ENCODE assay signal across 8 mouse cellular contexts in the genomic region with DNA sequence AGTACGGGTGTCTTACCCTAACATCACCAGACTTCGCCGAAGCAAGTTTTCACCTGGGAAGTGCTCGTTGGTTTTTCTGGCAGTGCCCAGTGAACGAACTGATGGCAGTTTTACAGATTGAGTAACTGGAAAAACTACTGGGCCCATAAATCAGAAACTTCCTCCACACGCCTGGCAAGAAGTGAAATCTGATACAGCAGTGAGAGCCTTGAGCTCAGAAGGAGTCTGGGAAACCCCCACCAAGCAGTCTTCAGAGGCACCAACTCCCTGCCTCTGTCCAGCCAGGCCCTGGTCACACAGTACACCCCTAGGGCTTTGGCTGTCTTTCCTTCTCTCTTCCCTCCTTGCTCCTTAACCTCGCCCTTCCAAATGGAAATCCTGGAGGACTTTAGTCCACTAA. TPM values are rescaled to one million over a fixed set of nuclear protein-coding genes. Genes with fewer than 3 reads are reported as not detected.
DNase-seq lines count a peak whose midpoint lies in the region; ATAC-seq lines count a peak whose summit lies in the region.

No protein-coding gene starts in this region.

- DNase-seq in liver, embryonic 13.5 days, result no peak
- no peak for DNase-seq in liver
- DNase-seq in embryo, embryonic 11.5 days (ENCODE audit: low read depth, low spot score), result peak; percentile 51
- DNase-seq in skeletal muscle tissue, adult 2 months (ENCODE audit: low read depth, low spot score), result peak; percentile 62
- no peak for DNase-seq in Muller cell, postnatal 12 days (ENCODE audit: inconsistent ontology term)
- no peak for DNase-seq in heart, postnatal 4 days

- ATAC-seq in liver, embryonic 13.5 days (ENCODE audit: low read depth), result peak; percentile 21; the same call in 1 of the 2 replicates
- peak; percentile 92 for ATAC-seq in kidney, embryonic 14.5 days (ENCODE audit: low FRiP score, low TSS enrichment)
- no peak for ATAC-seq in megakaryocyte, adult 5-6 weeks (ENCODE audit: poor library complexity, severe bottlenecking)

- H3K4me2 ChIP-seq in liver, embryonic 13.5 days, result 0 out of 2 replicates have a peak overlapping the region, but pooled peaks have one; percentile 32
- peak overlapping the region; percentile 32 for H3K4me2 ChIP-seq in kidney, embryonic 14.5 days (replicated peaks; ENCODE audit: low read depth, low read length)

- peaks cover 50% of the 10 kb centered on the region for H3K27me3 ChIP-seq in liver, embryonic 13.5 days
- H3K27me3 ChIP-seq in kidney, embryonic 14.5 days (ENCODE audit: control insufficient read depth, insufficient read depth, low read length), result peaks cover 3% of the 10 kb centered on the region; the same call in 1 of the 2 replicates

- 43% methylated on average over 7 of the region's 7 CpGs for WGBS in liver, embryonic 13.5 days (ENCODE audit: insufficient replicate concordance)
- 4% methylated on average over 7 of the region's 7 CpGs for WGBS in kidney, embryonic 14.5 days

- peak overlapping the region; percentile 61 for H3K27ac ChIP-seq in liver, embryonic 13.5 days
- H3K27ac ChIP-seq in kidney, embryonic 14.5 days (ENCODE audit: low read depth, low read length), result peak overlapping the region; percentile 20; the same call in 1 of the 2 replicates

- no peaks in the 10 kb centered on the region for H3K9me3 ChIP-seq in liver, embryonic 13.5 days (replicated peaks)
- H3K9me3 ChIP-seq in kidney, embryonic 14.5 days (ENCODE audit: control insufficient read depth, low read length), result no peaks in the 10 kb centered on the region

- no peak overlapping the region for H3K4me3 ChIP-seq in liver, embryonic 13.5 days (replicated peaks)
- H3K4me3 ChIP-seq in kidney, embryonic 14.5 days (ENCODE audit: low read length), result no peak overlapping the region

- H3K36me3 ChIP-seq in liver, embryonic 13.5 days, result no peaks in the 10 kb centered on the region
- no peaks in the 10 kb centered on the region for H3K36me3 ChIP-seq in kidney, embryonic 14.5 days (ENCODE audit: control insufficient read depth, insufficient read depth, low read length)

- peak overlapping the region; percentile 54; the same call in 1 of the 2 replicates for H3K9ac ChIP-seq in liver, embryonic 13.5 days
- H3K9ac ChIP-seq in kidney, embryonic 14.5 days (ENCODE audit: low read depth, low read length), result no peak overlapping the region

- peaks cover 55% of the 10 kb centered on the region for H3K4me1 ChIP-seq in liver, embryonic 13.5 days (replicated peaks)
- H3K4me1 ChIP-seq in kidney, embryonic 14.5 days (ENCODE audit: control insufficient read depth, insufficient read depth, low read length), result peaks cover 36% of the 10 kb centered on the region

RNA-seq across cellular contexts. Expression of gene Ltbp2, which starts 28.9 kb away (rescaled TPM):
- polyA plus RNA-seq in liver, embryonic 13.5 days (2015; fragmentation: Nextera tagmentation; extraction: Ambion mirVana), result 0.10 and 0.15 TPM in 2 replicates
- 0.08 TPM in 1 of 2 replicates, not detected in the other for polyA plus RNA-seq in kidney, embryonic 14.5 days (2014; fragmentation: Nextera tagmentation; extraction: Ambion mirVana)
- total RNA-seq in heart, postnatal 4 days (2021), result 1 to 10 TPM; 7.6 to 8.9 TPM
- total RNA-seq in megakaryocyte, adult 5-6 weeks (2015), result 0.11 TPM in 1 of 2 replicates, not detected in the other
- total RNA-seq in megakaryocyte, adult 5-6 weeks (2017), result under 0.01 TPM in 1 of 2 replicates, not detected in the other

Comparison
In these comparisons a context has a peak if more than half of its experiments do, and no peak if none do; other contexts are left out.
1. DNase-seq: peak in embryo, embryonic 11.5 days (single experiment) and skeletal muscle tissue, adult 2 months (single experiment); none in liver, embryonic 13.5 days (single experiment), liver (single experiment), Muller cell, postnatal 12 days (single experiment) and heart, postnatal 4 days (single experiment).
2. RNA of gene Ltbp2, which starts 28.9 kb away (total RNA-seq): 7.6 to 8.9 TPM in heart, postnatal 4 days; under 0.01 to 0.11 TPM in megakaryocyte, adult 5-6 weeks; every median in the first group is over 4 times any median in the second.